Mouse (Mus musculus) lung, embryonic 16.5 days (tissue): ENCODE results near the gene Mcur1. TPM values are rescaled to one million over a fixed set of nuclear protein-coding genes. Genes with fewer than 3 reads are reported as not detected.

Experiments used
- ATAC-seq: fragments of 200-750 bp; cut with Nextera tagmentation; 2 replicates; pipeline ENCODE4 v1.8.0; 2017; ENCODE audit warnings: low read depth, mild to moderate bottlenecking, moderate library complexity
- H3K27ac ChIP-seq: fragments of 300-500 bp; sonication (generic); 2 replicates; pipeline ENCODE4 v1.5.1; 2014; ENCODE audit warnings: mild to moderate bottlenecking, control low read depth, low read length
- H3K27me3 ChIP-seq: fragments of 300-500 bp; sonication (generic); 2 replicates; pipeline ENCODE4 v1.6.1; 2014; ENCODE audit warnings: low read depth, low read length, mixed read lengths; ENCODE audit not compliant: control insufficient read depth, insufficient read depth
- H3K36me3 ChIP-seq: fragments of 300-500 bp; sonication (generic); 2 replicates; pipeline ENCODE4 v1.6.1; 2014; ENCODE audit warnings: low read length; ENCODE audit not compliant: control insufficient read depth, insufficient read depth
- H3K4me1 ChIP-seq: fragments of 300-500 bp; sonication (generic); replicated peaks from 2 replicates; pipeline ENCODE4 v1.6.1; 2014; ENCODE audit warnings: low read length, mixed read lengths; ENCODE audit not compliant: control insufficient read depth, insufficient read depth
- H3K4me2 ChIP-seq: fragments of 300-500 bp; sonication (generic); 2 replicates; pipeline ENCODE4 v1.6.1; 2014; ENCODE audit warnings: low read depth, low read length, control low read depth
- H3K4me3 ChIP-seq: fragments of 300-500 bp; sonication (generic); 2 replicates; pipeline ENCODE4 v1.5.1; 2014; ENCODE audit warnings: mild to moderate bottlenecking, low read length, control low read depth
- H3K9ac ChIP-seq: fragments of 300-500 bp; sonication (generic); 2 replicates; pipeline ENCODE4 v1.6.1; 2014; ENCODE audit warnings: low read length, control low read depth
- H3K9me3 ChIP-seq: fragments of 300-500 bp; sonication (generic); 2 replicates; pipeline ENCODE4 v1.6.1; 2016; ENCODE audit warnings: low read length; ENCODE audit not compliant: control insufficient read depth
- WGBS: fragments of 180-500 bp; shearing (Covaris S2); extraction: QIAGEN DNeasy Blood & Tissue Kit; methylation state at CpG from one replicate; pipeline ENCODE4 v1.1.7; 2014; 5-methylcytosine and 5-hydroxymethylcytosine counted together
- polyA plus RNA-seq: library from polyadenylated mRNA; unstranded; fragments of >200 nt; fragmentation: Nextera tagmentation; extraction: Ambion mirVana; gene quantifications from 2 replicates; pipeline ENCODE4 v1.2.1, GENCODE M21; 2015

Gene Mcur1
- polyA plus RNA-seq, 1 experiment from 2014 or later = 16.4 TPM

DNA sequence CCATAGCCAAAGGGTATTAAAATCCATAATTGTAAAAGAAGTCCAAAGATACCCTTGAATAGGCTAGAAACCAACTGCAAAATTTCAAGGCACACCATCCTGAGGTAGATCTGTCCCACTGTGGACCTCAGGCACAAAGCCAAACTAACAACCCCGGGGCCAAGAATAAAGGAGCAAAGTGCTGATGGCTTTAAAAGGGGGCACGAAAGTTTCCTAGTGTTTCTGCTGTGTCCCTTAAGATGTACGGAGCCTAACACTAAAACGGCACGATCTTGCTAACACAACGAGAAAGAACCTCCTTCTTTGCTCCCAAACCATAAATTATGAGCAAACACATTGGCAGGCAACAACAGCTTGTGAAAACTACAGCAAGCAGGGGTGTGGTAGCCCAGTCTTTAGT, 1.6 kb downstream of the Mcur1 start:
- WGBS = 46% methylated on average over 6 of the region's 6 CpGs
- H3K9ac ChIP-seq = peak overlapping the region; percentile 27; the same call in 1 of the 2 replicates

DNA sequence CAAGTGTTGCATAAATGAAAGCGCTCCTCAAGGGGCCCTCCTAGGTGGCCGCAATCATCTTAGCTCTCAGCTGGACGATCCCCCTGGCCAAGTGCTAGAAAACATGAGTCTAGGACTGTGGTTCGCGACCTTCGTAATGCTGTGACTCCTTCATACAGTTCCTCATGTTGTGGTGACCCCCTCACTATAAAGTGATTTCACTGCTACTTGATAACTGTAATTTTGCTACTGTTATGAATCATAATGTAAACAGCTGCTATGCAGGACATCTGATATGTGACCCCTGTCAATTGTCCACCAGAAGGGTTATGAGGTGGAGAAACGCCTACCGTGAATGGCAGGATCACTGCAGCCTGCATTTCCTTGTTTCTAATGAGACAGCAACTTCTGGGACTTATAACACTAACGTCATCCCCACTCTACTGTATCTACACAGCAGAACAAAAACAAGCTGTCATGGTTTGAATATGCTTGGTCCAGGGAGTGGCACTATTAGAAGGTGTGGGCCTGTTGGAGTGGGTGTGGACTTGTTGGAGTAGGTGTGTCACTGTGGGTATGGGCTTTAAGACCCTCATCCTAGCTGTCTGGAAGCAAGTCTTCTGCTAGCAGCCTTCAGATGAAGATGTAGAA, 3.0 kb downstream of the Mcur1 start:
- H3K27me3 ChIP-seq = no peaks in the 10 kb centered on the region
- H3K27ac ChIP-seq = no peak overlapping the region
- no peaks in the 10 kb centered on the region for H3K9me3 ChIP-seq
- 84% methylated on average over 9 of the region's 9 CpGs for whole genome bisulfite sequencing
- H3K36me3 ChIP-seq = 0 out of 2 replicates have a peak, but pooled peaks cover 9% of the 10 kb centered on the region
- peaks cover 16% of the 10 kb centered on the region for H3K4me1 ChIP-seq
- no peak overlapping the region for H3K9ac ChIP-seq
- H3K4me2 ChIP-seq = no peak overlapping the region
- no peak overlapping the region for H3K4me3 ChIP-seq
- no peak for ATAC-seq

More for the DNA sequence above, 1.6 kb downstream of the Mcur1 start:
- Histone ChIP-seq H3K4me1 (peaks cover 16% of the 10 kb centered on the region), H3K4me3 (peak overlapping the region; percentile 11), H3K36me3 (0 out of 2 replicates have a peak, but pooled peaks cover 3% of the 10 kb centered on the region), H3K27ac (no peak overlapping the region), H3K4me2 (peak overlapping the region; percentile 93), H3K27me3 (no peaks in the 10 kb centered on the region), H3K9me3 (no peaks in the 10 kb centered on the region)
- no peak for ATAC-seq

DNA sequence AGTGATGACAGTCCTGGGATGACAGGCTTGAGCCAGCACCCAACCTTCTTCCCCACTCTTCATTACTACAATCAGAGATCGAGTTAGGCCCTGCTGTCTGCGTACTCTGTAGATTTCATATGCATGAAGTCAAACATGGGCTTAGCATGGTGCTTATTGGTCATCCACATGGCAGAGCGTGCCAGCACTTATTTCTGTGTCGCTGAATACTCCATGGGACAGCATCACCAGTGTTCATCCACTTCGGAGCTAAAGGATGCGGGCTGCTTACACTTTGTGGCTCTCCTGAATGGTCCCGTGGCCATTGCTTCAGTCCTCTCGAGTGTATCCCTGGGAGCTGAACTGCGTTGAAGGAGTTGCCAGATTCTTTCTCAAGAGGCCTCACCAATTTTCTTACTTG, 4.7 kb downstream of the Mcur1 start:
- Histone ChIP-seq H3K9me3 (no peaks in the 10 kb centered on the region), H3K36me3 (peaks cover 16% of the 10 kb centered on the region), H3K27me3 (no peaks in the 10 kb centered on the region), H3K4me3 (no peak overlapping the region), H3K27ac (no peak overlapping the region), H3K9ac (no peak overlapping the region), H3K4me1 (peaks cover 12% of the 10 kb centered on the region), H3K4me2 (no peak overlapping the region)
- 90% methylated on average over 9 of the region's 9 CpGs for WGBS
- no peak for ATAC-seq

DNA sequence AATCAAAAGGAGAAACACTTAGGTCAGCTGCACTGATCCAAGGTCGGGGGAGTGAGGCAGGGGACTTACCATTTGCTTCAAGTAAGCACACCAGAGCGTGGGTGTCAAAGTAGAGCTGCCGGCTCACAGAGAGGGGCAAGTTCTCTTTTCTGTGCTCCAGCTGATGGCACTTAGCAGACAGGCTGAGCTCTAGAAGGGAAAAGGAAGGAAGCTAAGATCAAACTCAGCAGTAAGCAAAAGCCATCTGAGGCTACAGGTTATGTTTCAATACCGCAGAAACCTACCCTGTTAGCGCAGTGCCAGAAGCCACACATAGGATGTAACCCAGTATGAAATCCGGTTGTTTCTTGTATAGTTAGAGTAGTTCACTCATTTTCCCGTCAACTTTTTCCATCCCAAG, 5.2 kb downstream of the Mcur1 start:
- no peaks in the 10 kb centered on the region for H3K27me3 ChIP-seq
- ATAC-seq = no peak
- H3K9me3 ChIP-seq = no peaks in the 10 kb centered on the region
- no peak overlapping the region for H3K4me3 ChIP-seq
- H3K36me3 ChIP-seq = peaks cover 19% of the 10 kb centered on the region
- peaks cover 12% of the 10 kb centered on the region for H3K4me1 ChIP-seq
- 85% methylated on average over 7 of the region's 7 CpGs for WGBS
- no peak overlapping the region for H3K4me2 ChIP-seq
- no peak overlapping the region for H3K9ac ChIP-seq
- no peak overlapping the region for H3K27ac ChIP-seq

DNA sequence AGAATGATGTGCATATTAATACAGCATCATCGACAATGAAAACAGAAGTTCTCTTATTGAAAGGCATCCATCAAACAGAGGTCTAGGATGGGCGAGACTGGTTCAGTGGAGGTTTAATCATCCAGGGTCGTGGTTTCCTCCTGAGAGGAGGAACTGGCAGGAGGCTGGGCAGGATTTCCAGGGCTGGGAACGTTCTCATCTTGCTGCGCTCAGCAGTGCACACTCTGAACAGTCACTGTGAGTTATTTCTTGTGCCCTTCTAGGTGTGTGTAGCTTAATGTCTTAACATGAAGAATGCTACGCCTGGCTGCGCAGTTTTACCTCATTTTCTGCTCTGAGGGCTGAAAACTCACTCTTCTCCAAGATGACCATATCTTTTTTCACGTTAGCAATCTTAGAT, 9.3 kb downstream of the Mcur1 start:
- Histone ChIP-seq H3K4me1 (no peaks in the 10 kb centered on the region), H3K27ac (no peak overlapping the region), H3K4me2 (no peak overlapping the region), H3K9ac (no peak overlapping the region), H3K27me3 (no peaks in the 10 kb centered on the region), H3K36me3 (peaks cover 25% of the 10 kb centered on the region), H3K9me3 (no peaks in the 10 kb centered on the region), H3K4me3 (no peak overlapping the region)
- WGBS = 89% methylated on average over 8 of the region's 8 CpGs
- ATAC-seq = no peak

DNA sequence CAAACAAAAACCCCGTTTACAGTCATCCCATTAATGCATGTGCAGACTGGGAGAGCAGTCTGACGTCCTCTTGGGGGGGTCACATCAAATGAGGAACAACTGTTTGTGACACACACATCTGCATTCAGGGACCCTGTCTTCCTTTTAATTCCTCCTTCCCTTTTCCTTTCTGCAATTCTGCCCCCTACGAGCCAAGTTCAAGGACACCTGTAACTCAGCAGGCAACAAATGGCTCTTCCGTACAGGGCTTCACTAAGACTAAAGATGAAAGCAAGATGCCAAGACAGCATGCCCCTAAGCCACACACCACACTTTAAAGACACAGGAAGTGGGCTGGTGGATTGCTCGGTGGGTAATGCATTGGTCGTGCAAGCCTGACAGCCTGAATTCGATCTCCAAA, 10.1 kb downstream of the Mcur1 start:
- H3K9me3 ChIP-seq = no peaks in the 10 kb centered on the region
- H3K4me1 ChIP-seq = no peaks in the 10 kb centered on the region
- no peak overlapping the region for H3K4me2 ChIP-seq
- no peak for ATAC-seq
- H3K27ac ChIP-seq = no peak overlapping the region
- 87% methylated on average over 7 of the region's 7 CpGs for WGBS
- no peak overlapping the region for H3K4me3 ChIP-seq
- peaks cover 25% of the 10 kb centered on the region for H3K36me3 ChIP-seq
- H3K27me3 ChIP-seq = no peaks in the 10 kb centered on the region
- no peak overlapping the region for H3K9ac ChIP-seq

DNA sequence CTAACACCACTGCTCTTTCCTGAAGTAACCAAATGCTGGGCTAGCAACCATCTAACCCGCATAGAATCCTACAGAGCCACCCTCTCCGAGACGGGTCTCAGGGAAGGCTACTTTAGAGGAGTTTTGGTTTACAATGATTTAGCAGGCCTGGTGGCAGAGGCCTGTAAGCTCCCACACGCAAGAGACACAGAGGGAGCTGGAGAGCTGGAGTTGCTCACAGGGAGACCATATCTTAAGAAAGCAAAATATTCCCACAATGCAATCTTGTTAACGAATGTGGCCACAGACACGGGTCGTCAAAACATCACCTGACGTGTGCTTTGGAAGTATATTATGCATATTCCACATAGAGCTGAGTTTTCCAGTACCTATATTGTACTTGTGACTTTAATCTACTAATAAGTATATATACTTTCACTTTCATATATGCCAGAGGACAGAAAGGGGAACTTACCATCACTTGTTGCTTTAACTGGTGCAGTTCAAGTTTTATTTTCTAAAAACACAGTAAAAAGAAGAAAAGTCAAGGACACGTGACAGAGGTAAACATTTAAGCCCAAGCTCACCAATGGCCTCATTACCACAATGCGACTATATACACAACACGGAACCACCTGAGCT, 10.8 kb downstream of the Mcur1 start:
- peaks cover 23% of the 10 kb centered on the region for H3K36me3 ChIP-seq
- no peaks in the 10 kb centered on the region for H3K9me3 ChIP-seq
- 84% methylated on average over 11 of the region's 11 CpGs for WGBS
- no peak overlapping the region for H3K9ac ChIP-seq
- H3K27ac ChIP-seq = no peak overlapping the region
- H3K4me3 ChIP-seq = no peak overlapping the region
- no peak for ATAC-seq
- no peaks in the 10 kb centered on the region for H3K4me1 ChIP-seq
- no peak overlapping the region for H3K4me2 ChIP-seq
- H3K27me3 ChIP-seq = no peaks in the 10 kb centered on the region

DNA sequence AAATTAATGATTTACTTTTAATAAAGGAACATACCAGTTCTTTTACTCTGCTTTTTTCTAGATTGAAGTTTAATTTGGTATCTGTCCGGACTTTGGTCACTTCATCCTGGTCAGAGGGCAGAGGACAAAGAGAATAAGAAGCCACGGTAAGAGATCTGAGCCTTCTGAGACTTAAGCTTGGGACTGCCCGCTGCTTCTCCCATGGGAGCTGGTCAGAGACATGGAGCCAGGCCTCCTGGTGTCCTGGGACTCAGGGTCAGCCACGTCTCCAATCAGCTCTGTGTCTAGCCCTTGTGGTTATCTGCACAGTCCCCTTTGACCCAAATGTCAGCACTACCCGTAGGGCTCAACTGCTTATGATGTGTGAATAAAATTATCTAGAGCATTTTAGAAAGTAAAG, 11.4 kb downstream of the Mcur1 start:
- WGBS = 61% methylated on average over 5 of the region's 5 CpGs
- Histone ChIP-seq H3K36me3 (peaks cover 23% of the 10 kb centered on the region), H3K4me2 (no peak overlapping the region), H3K4me3 (no peak overlapping the region), H3K9me3 (no peaks in the 10 kb centered on the region), H3K27ac (no peak overlapping the region), H3K9ac (no peak overlapping the region), H3K4me1 (no peaks in the 10 kb centered on the region), H3K27me3 (no peaks in the 10 kb centered on the region)
- ATAC-seq = no peak

DNA sequence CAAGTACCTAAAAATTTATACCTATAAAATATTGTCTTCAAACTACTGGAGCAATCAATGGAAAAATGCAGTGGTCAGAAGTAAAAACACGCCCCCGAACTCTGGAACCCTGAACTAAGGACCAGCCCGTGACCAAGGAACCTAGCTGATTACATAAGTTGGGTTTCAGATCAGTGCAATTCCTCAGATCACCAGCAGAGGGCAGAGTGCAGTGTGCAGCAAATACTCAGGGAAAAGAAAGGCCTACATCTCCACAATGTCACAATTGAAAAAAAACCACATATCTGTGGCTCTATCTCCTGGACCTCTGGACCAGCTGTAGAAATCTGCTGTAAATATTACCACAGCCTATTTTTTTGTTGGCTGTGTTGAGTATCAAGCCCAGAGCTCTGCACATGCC, 13.1 kb downstream of the Mcur1 start:
- Histone ChIP-seq H3K36me3 (peaks cover 16% of the 10 kb centered on the region), H3K9ac (no peak overlapping the region), H3K27me3 (no peaks in the 10 kb centered on the region), H3K27ac (no peak overlapping the region), H3K9me3 (no peaks in the 10 kb centered on the region), H3K4me1 (no peaks in the 10 kb centered on the region), H3K4me2 (no peak overlapping the region), H3K4me3 (no peak overlapping the region)
- WGBS = 22% methylated on average over 3 of the region's 3 CpGs
- ATAC-seq = peak; percentile 45; the same call in 1 of the 2 replicates
